Mouse (Mus musculus) lung, postnatal 0 days (tissue): ENCODE results near the gene Cerk. TPM values are rescaled to one million over a fixed set of nuclear protein-coding genes. Genes with fewer than 3 reads are reported as not detected.
"Not testable (repeated sequence)": the region's sequence is repeated elsewhere in the genome, so short reads cannot be mapped to it uniquely, and the experiment has no call there.

Experiments
- ATAC-seq: fragments of 200-750 bp; cut with Nextera tagmentation; 2 replicates; pipeline ENCODE4 v1.8.0; 2017; ENCODE audit warnings: moderate library complexity
- DNase-seq: peaks from one replicate; pipeline ENCODE4 v3.0.0-alpha.2; 2016; ENCODE audit warnings: low spot score
- H3K27ac ChIP-seq: fragments of 300-500 bp; sonication (generic); 2 replicates; pipeline ENCODE4 v1.5.1; 2014; ENCODE audit warnings: antibody characterized with exemption, mild to moderate bottlenecking, low read length, mixed read lengths
- H3K27me3 ChIP-seq: fragments of 300-500 bp; sonication (generic); replicated peaks from 2 replicates; pipeline ENCODE4 v1.6.1; 2014; ENCODE audit warnings: low read length, mixed read lengths; ENCODE audit not compliant: insufficient read depth
- H3K36me3 ChIP-seq: fragments of 300-500 bp; sonication (generic); 2 replicates; pipeline ENCODE4 v1.6.1; 2014; ENCODE audit warnings: low read length, mixed read lengths; ENCODE audit not compliant: insufficient read depth
- H3K4me1 ChIP-seq: fragments of 300-500 bp; sonication (generic); 2 replicates; pipeline ENCODE4 v1.6.1; 2014; ENCODE audit warnings: antibody characterized with exemption, low read depth, low read length, mixed read lengths; ENCODE audit not compliant: insufficient read depth
- H3K4me2 ChIP-seq: fragments of 300-500 bp; sonication (generic); replicated peaks from 2 replicates; pipeline ENCODE4 v1.6.1; 2014; ENCODE audit warnings: low read depth, mild to moderate bottlenecking, low read length, moderate library complexity, mixed read lengths
- H3K4me3 ChIP-seq: fragments of 300-500 bp; sonication (generic); 2 replicates; pipeline ENCODE4 v1.5.1; 2014; ENCODE audit warnings: low read depth, low read length
- H3K9ac ChIP-seq: fragments of 300-500 bp; sonication (generic); replicated peaks from 2 replicates; pipeline ENCODE4 v1.6.1; 2014; ENCODE audit warnings: low read depth, mild to moderate bottlenecking
- H3K9me3 ChIP-seq: fragments of 300-500 bp; sonication (generic); 2 replicates; pipeline ENCODE4 v1.6.1; 2016; ENCODE audit warnings: low read length, mixed read lengths
- CTCF ChIP-seq: IDR thresholded peaks from 2 replicates; pipeline ENCODE4 v1.5.1; 2016; ENCODE audit warnings: antibody characterized with exemption, mild to moderate bottlenecking
- EP300 ChIP-seq: IDR thresholded peaks from 2 replicates; pipeline ENCODE4 v1.6.1; 2016; ENCODE audit warnings: antibody characterized with exemption, mild to moderate bottlenecking, control low read depth
- WGBS: fragments of 180-500 bp; shearing (Covaris S2); extraction: QIAGEN DNeasy Blood & Tissue Kit; methylation state at CpG from one replicate; pipeline ENCODE4 v1.1.7; 2014; 5-methylcytosine and 5-hydroxymethylcytosine counted together
- polyA plus RNA-seq: library from polyadenylated mRNA; unstranded; fragments of >200 nt; fragmentation: Nextera tagmentation; extraction: Ambion mirVana; gene quantifications from 2 replicates; pipeline ENCODE4 v1.2.1, GENCODE M21; 2015

Gene Cerk
- polyA plus RNA-seq, 1 experiment from 2014 or later: 16.9 TPM

DNA sequence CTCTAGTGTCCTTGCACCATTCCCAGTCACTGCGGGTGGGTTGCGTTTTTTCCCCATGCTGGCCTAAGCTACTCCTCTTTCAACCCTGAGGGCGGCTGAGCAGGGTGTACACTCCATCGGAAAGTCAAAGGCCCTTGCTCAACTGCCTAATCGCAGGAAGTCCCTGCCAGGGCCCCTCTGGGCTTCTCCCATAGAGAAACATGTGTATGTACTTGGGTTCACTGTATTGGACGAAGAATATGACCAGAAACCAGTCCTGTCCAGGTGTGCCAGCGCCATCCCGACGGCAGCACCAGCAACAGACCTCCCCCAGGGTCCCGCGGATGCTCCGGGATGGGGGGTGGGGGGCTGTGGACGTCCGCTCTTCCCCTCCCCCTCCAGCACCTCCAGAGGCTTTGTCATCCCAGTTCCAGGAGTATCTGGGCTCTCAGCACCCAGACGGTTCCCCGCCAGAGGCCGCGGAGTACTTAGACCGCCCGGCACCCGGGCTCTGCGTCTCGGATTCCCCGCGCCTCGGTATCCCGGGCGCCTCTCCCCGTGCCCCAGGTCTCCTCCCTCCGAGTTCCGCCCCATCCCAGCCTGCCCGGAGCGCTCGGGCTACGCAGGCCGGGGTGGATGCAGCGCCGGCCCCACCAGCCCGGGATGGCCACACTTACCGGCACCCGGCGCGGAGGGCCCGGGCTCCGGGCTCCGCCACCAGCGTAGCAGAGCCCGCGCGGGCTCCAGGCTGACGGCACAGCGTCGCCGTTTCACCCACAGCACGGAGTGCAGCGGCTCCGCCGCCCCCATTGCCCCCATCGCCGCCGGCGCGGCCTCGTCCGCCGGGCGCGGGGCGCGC, 871 bp downstream of the Cerk start:
- peak; percentile 67 for DNase-seq
- Histone ChIP-seq H3K9ac (peak overlapping the region; percentile 92), H3K36me3 (no peaks in the 10 kb centered on the region), H3K4me1 (peaks cover 18% of the 10 kb centered on the region), H3K27me3 (no peaks in the 10 kb centered on the region), H3K27ac (peak overlapping the region; percentile 93), H3K9me3 (no peaks in the 10 kb centered on the region), H3K4me2 (peak overlapping the region; percentile 90), H3K4me3 (peak overlapping the region; percentile 87)
- WGBS: 3% methylated on average over 69 of the region's 70 CpGs
- ATAC-seq: peak; percentile 21
- TF ChIP-seq CTCF (no peak), EP300 (no peak)

DNA sequence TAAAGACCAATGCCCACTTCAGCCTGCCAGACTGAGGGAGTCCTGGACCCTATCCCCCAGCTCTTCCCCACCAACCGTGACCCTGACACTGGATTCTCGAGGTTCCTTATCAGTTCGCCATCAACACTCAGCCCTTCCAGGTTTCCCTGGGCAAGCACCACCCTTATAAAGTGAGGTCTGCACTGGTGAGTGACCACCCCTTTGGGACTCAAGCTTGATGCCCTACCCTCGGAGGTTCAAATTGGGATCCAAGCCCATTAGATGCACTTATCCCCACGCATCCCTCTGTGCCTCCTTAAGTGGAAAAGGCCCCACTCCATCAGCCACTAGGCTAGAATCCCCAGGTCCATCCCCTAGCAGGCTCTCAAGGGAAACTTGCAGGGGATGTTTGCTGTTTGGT, 1.9 kb downstream of the Cerk start:
- H3K4me1 ChIP-seq: peaks cover 18% of the 10 kb centered on the region

DNA sequence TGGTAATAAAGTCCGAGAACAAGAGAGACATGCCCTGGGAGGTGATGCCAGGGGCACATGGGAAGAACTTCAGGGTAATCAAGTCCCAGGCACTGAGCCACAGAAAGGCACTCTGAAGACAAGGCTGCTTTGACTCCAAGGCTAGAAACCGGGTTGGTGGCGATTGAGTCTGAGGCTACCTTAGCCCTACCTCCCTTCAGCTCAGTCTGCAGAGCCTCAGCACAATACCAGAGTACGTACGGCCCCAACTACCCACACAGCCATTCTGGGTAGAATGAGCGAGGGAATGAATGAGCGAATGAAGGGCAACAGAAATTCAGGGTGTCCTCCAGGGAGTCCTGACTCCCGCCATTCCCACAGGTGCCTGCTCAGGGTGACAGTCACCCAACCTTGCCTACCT, 2.5 kb downstream of the Cerk start:
- Histone ChIP-seq H3K4me3 (no peak overlapping the region), H3K36me3 (no peaks in the 10 kb centered on the region), H3K4me1 (peaks cover 13% of the 10 kb centered on the region), H3K27me3 (no peaks in the 10 kb centered on the region), H3K9me3 (no peaks in the 10 kb centered on the region), H3K27ac (no peak overlapping the region), H3K4me2 (no peak overlapping the region), H3K9ac (no peak overlapping the region)
- TF ChIP-seq CTCF (no peak), EP300 (no peak)
- ATAC-seq: no peak
- WGBS: 90% methylated on average over 8 of the region's 8 CpGs
- DNase-seq: peak; percentile 5

More for the DNA sequence above, 1.9 kb downstream of the Cerk start:
- WGBS: 61% methylated on average over 5 of the region's 5 CpGs
- Histone ChIP-seq H3K27me3 (no peaks in the 10 kb centered on the region), H3K36me3 (no peaks in the 10 kb centered on the region), H3K4me3 (peak overlapping the region; percentile 87; the same call in 1 of the 2 replicates), H3K4me2 (peak overlapping the region; percentile 90), H3K27ac (0 out of 2 replicates have a peak overlapping the region, but pooled peaks have one; percentile 93), H3K9me3 (no peaks in the 10 kb centered on the region), H3K9ac (peak overlapping the region; percentile 92)
- TF ChIP-seq EP300 (no peak), CTCF (no peak)
- peak; percentile 5 for DNase-seq
- ATAC-seq: no peak

DNA sequence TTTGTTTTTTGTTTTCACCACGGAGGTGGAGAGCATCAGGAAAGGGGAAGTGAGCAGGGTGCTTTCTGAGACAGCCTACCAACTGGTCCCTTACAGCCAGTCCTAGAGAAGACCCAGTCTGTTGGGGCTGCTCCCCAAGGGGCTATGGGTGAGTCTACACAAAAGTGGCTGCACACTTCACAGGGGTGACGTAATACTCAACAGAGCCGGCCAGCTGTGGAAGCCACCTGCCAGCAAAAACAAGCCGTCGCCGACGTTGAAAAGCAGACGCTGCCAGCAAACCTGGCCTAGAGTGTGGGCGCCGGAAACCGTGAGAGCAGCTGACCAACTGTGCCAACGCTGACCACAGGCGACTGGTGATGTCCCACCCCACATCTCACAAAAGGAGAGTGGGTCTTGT, 3.3 kb downstream of the Cerk start:
- Histone ChIP-seq H3K27ac (peak overlapping the region; percentile 64), H3K4me3 (no peak overlapping the region), H3K4me1 (peaks cover 8% of the 10 kb centered on the region), H3K9ac (no peak overlapping the region), H3K9me3 (no peaks in the 10 kb centered on the region), H3K27me3 (no peaks in the 10 kb centered on the region), H3K36me3 (no peaks in the 10 kb centered on the region), H3K4me2 (peak overlapping the region; percentile 32)
- ATAC-seq: peak; percentile 29
- TF ChIP-seq CTCF: no peak
- TF ChIP-seq EP300: no peak
- DNase-seq: peak; percentile 68
- WGBS: 28% methylated on average over 13 of the region's 13 CpGs

DNA sequence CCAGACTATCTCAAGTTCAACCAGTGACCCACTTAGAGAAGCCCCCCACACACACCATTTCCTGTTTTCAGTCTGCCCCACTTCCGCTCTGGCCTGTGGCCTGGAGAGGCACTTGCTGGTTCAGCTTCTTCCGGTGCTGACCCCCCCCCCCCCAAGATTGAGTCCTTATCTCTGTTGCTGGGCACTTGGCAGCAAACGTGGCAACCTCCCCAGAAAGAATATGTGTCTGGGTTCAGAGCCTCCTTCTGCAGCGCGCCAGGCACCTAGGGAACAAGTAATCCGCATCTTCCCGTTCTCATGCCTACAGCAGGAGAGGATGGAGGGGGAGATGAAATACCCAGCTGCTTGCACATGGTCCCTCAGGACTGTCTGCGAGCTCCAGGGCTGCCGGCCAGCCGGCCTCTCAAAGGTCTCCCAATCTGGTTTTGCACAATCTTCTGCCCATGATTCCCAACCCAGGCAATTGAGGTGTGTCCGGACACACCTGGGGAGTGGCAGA, 4.0 kb downstream of the Cerk start:
- Histone ChIP-seq H3K4me3 (no peak overlapping the region), H3K36me3 (no peaks in the 10 kb centered on the region), H3K27ac (peak overlapping the region; percentile 64), H3K9me3 (no peaks in the 10 kb centered on the region), H3K4me1 (peaks cover 8% of the 10 kb centered on the region), H3K27me3 (no peaks in the 10 kb centered on the region), H3K4me2 (peak overlapping the region; percentile 32), H3K9ac (no peak overlapping the region; the same call in 1 of the 2 replicates)
- 11% methylated on average over 11 of the region's 11 CpGs for WGBS
- TF ChIP-seq EP300 (peak; percentile 57; the same call in 1 of the 2 replicates), CTCF (no peak)
- DNase-seq (peak; percentile 68), ATAC-seq (peak; percentile 11)

DNA sequence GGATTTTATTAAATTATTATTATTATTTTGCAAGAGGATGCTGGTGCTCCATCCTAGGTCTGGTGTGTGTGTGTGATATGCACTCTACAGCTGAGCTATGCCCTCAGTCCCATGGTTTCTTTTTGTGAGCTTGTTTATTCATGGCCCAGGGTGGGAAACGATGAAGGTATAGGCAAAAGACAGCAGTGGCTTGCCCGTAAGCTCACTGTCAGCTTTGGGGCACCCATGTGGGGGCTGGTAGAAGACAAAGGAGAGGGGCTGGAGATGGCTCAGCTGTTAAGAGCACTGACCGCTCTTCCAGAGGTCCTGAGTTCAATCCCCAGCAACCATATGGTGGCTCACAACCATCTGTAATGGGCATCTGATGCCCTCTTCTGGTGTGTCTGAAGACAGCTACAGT, 4.6 kb downstream of the Cerk start:
- not testable (repeated sequence) for H3K36me3 ChIP-seq, H3K27me3 ChIP-seq, H3K9ac ChIP-seq, H3K4me3 ChIP-seq, ATAC-seq, H3K4me2 ChIP-seq, H3K9me3 ChIP-seq, DNase-seq, H3K4me1 ChIP-seq, H3K27ac ChIP-seq
- WGBS: 85% methylated on average over 3 of the region's 3 CpGs
